In genomic region chr17:28249062-28249461, GRCm38 (mm10) we compare ENCODE assay signal across 15 mouse cellular contexts.
"Had no signal": no experiment of that assay in that cellular context is flagged by ENCODE, and none has a peak within 500 bp of the region (broad histone marks: within the 10 kb centered on the region; RNA-seq: fewer than 3 reads in every experiment).

No protein-coding gene starts in this region.

- H3K9me3 ChIP-seq: intestine, embryonic 15.5 days; limb, embryonic 15.5 days; liver, embryonic 12.5 days; midbrain, embryonic 13.5 days; neural tube, embryonic 12.5 days had no signal

- H3K27ac ChIP-seq: intestine, embryonic 15.5 days; layer of hippocampus, adult 2 months; liver, embryonic 12.5 days; midbrain, embryonic 13.5 days; neural tube, embryonic 12.5 days; stomach, postnatal 0 days had no signal

- H3K4me2 ChIP-seq: intestine, embryonic 15.5 days; limb, embryonic 15.5 days; liver, embryonic 12.5 days; midbrain, embryonic 13.5 days; neural tube, embryonic 12.5 days had no signal

- H3K4me3 ChIP-seq: intestine, embryonic 15.5 days; layer of hippocampus, adult 2 months; limb, embryonic 15.5 days; liver, embryonic 12.5 days; midbrain, embryonic 13.5 days; neural tube, embryonic 12.5 days had no signal

- H3K36me3 ChIP-seq: intestine, embryonic 15.5 days; midbrain, embryonic 13.5 days; neural tube, embryonic 12.5 days had no signal

- H3K27me3 ChIP-seq: intestine, embryonic 15.5 days; limb, embryonic 15.5 days; liver, embryonic 12.5 days; midbrain, embryonic 13.5 days; neural tube, embryonic 12.5 days had no signal

- H3K9ac ChIP-seq: intestine, embryonic 15.5 days; limb, embryonic 15.5 days; liver, embryonic 12.5 days; midbrain, embryonic 13.5 days; neural tube, embryonic 12.5 days had no signal

- DNase-seq: kidney, adult 18-20 months; kidney, postnatal 10 days; kidney, postnatal 4 days; lung, adult 2 months; lung, postnatal 10 days; lung, postnatal 4 days; right cerebral cortex, postnatal 25 days; thymus, postnatal 14 days had no signal

- ATAC-seq: intestine, embryonic 15.5 days; liver, embryonic 12.5 days; midbrain, embryonic 13.5 days had no signal
